In genomic region chr17:72485623-72486022, GRCm38 (mm10) we compare ENCODE assay signal across 18 mouse cellular contexts.
DNase-seq lines count a peak whose midpoint lies in the region; ATAC-seq lines count a peak whose summit lies in the region.
"Had no signal": no experiment of that assay in that cellular context is flagged by ENCODE, and none has a peak within 500 bp of the region (broad histone marks: within the 10 kb centered on the region; RNA-seq: fewer than 3 reads in every experiment).

No protein-coding gene starts in this region.

- no peaks in the 10 kb centered on the region for H3K27me3 ChIP-seq in forebrain, embryonic 11.5 days (ENCODE audit: control insufficient read depth, insufficient read depth, low read length)
- H3K27me3 ChIP-seq in forebrain, embryonic 10.5 days (ENCODE audit: poor library complexity, severe bottlenecking): no peaks in the 10 kb centered on the region
- H3K27me3 ChIP-seq: heart, embryonic 15.5 days; midbrain, embryonic 15.5 days; neural tube, embryonic 12.5 days had no signal

- no peak overlapping the region for H3K9ac ChIP-seq in forebrain, embryonic 11.5 days (ENCODE audit: low read length)
- H3K9ac ChIP-seq: heart, embryonic 15.5 days; hindbrain, embryonic 14.5 days; midbrain, embryonic 15.5 days; neural tube, embryonic 12.5 days had no signal

- ATAC-seq in forebrain, embryonic 11.5 days (replicated peaks; ENCODE audit: low FRiP score): 0 out of 2 replicates have a peak, but pooled peaks have one; percentile 18
- ATAC-seq: midbrain, embryonic 15.5 days had no signal

- H3K27ac ChIP-seq in forebrain, embryonic 11.5 days (ENCODE audit: low read depth, low read length): no peak overlapping the region
- H3K27ac ChIP-seq in forebrain, embryonic 10.5 days: no peak overlapping the region
- H3K27ac ChIP-seq: heart, embryonic 15.5 days; hindbrain, embryonic 14.5 days; macrophage; midbrain, embryonic 15.5 days; neural tube, embryonic 12.5 days had no signal

- no peak for DNase-seq in forebrain, embryonic 11.5 days (ENCODE audit: low spot score)
- DNase-seq in forebrain, embryonic 10.5 days (ENCODE audit: extremely low spot score, low spot score): no peak
- DNase-seq in right cerebral cortex, adult 18-20 months: peak; percentile 50
- DNase-seq in right cerebral cortex, postnatal 14 days: no peak
- DNase-seq in layer of hippocampus, postnatal 10 days (ENCODE audit: low spot score in 2 of 2): peak; percentile 34 to 49
- no peak for DNase-seq in cerebellum, postnatal 25 days
- DNase-seq in ovary, postnatal 14 days (ENCODE audit: low spot score): no peak
- DNase-seq in ovary, adult 18-20 months (ENCODE audit: low spot score): no peak
- DNase-seq: cerebellum, adult 9-10 months; kidney, adult 11 months; kidney, postnatal 36 days; lung, adult 18-20 months; thymus, adult 2 months had no signal

- H3K36me3 ChIP-seq in forebrain, embryonic 11.5 days (ENCODE audit: control insufficient read depth, insufficient read depth, low read length): no peaks in the 10 kb centered on the region
- H3K36me3 ChIP-seq in forebrain, embryonic 10.5 days (replicated peaks): no peaks in the 10 kb centered on the region
- H3K36me3 ChIP-seq: heart, embryonic 15.5 days; midbrain, embryonic 15.5 days; neural tube, embryonic 12.5 days had no signal

- WGBS in forebrain, embryonic 11.5 days: 50% methylated on average over 4 of the region's 4 CpGs
- 72% methylated on average over 4 of the region's 4 CpGs for WGBS in forebrain, embryonic 10.5 days

- no peaks in the 10 kb centered on the region for H3K4me1 ChIP-seq in forebrain, embryonic 11.5 days (replicated peaks; ENCODE audit: control insufficient read depth, insufficient read depth, low read length)
- H3K4me1 ChIP-seq in forebrain, embryonic 10.5 days: 0 out of 2 replicates have a peak, but pooled peaks cover 3% of the 10 kb centered on the region
- H3K4me1 ChIP-seq: heart, embryonic 15.5 days; midbrain, embryonic 15.5 days; neural tube, embryonic 12.5 days had no signal

- H3K4me2 ChIP-seq in forebrain, embryonic 11.5 days (ENCODE audit: low read depth, low read length, severe bottlenecking): no peak overlapping the region
- H3K4me2 ChIP-seq: heart, embryonic 15.5 days; hindbrain, embryonic 14.5 days; midbrain, embryonic 15.5 days; neural tube, embryonic 12.5 days had no signal

- H3K9me3 ChIP-seq in forebrain, embryonic 11.5 days (ENCODE audit: control insufficient read depth, low read length): no peaks in the 10 kb centered on the region
- 0 out of 2 replicates have a peak, but pooled peaks cover 5% of the 10 kb centered on the region for H3K9me3 ChIP-seq in forebrain, embryonic 10.5 days
- H3K9me3 ChIP-seq: heart, embryonic 15.5 days; midbrain, embryonic 15.5 days; neural tube, embryonic 12.5 days had no signal

- no peak overlapping the region for H3K4me3 ChIP-seq in forebrain, embryonic 11.5 days (ENCODE audit: low read depth, low read length)
- no peak overlapping the region for H3K4me3 ChIP-seq in forebrain, embryonic 10.5 days
- H3K4me3 ChIP-seq: heart, embryonic 15.5 days; midbrain, embryonic 15.5 days; neural tube, embryonic 12.5 days had no signal

Comparison
In these comparisons a context has a peak if more than half of its experiments do, and no peak if none do; other contexts are left out.
1. DNase-seq: peak in right cerebral cortex, adult 18-20 months (single experiment) and layer of hippocampus, postnatal 10 days (2 of 2); none in forebrain, embryonic 11.5 days (single experiment), forebrain, embryonic 10.5 days (single experiment), right cerebral cortex, postnatal 14 days (single experiment), cerebellum, postnatal 25 days (0 of 2), ovary, postnatal 14 days (single experiment) and ovary, adult 18-20 months (single experiment).